Mouse (Mus musculus) limb, embryonic 15.5 days (tissue): ENCODE data around the gene 1700029F12Rik. TPM values are rescaled to one million over a fixed set of nuclear protein-coding genes. Genes with fewer than 3 reads are reported as not detected.

Experiments used
- ATAC-seq: fragments of 200-750 bp; cut with Nextera tagmentation; 2 replicates; pipeline ENCODE4 v1.8.0; 2017; ENCODE audit warnings: low read depth, moderate TSS enrichment; ENCODE audit not compliant: insufficient number of reproducible peaks, low FRiP score, low TSS enrichment
- H3K27ac ChIP-seq: fragments of 300-500 bp; sonication (generic); 2 replicates; pipeline ENCODE4 v1.5.1; 2015; ENCODE audit warnings: moderate library complexity, mild to moderate bottlenecking, inconsistent platforms
- H3K27me3 ChIP-seq: fragments of 300-500 bp; sonication (generic); 2 replicates; pipeline ENCODE4 v1.6.1; 2015; ENCODE audit warnings: inconsistent platforms
- H3K36me3 ChIP-seq: fragments of 300-500 bp; sonication (generic); 2 replicates; pipeline ENCODE4 v1.6.1; 2015; ENCODE audit warnings: inconsistent platforms
- H3K4me1 ChIP-seq: fragments of 300-500 bp; sonication (generic); 2 replicates; pipeline ENCODE4 v1.6.1; 2015; ENCODE audit warnings: inconsistent platforms
- H3K4me2 ChIP-seq: fragments of 300-500 bp; sonication (generic); 2 replicates; pipeline ENCODE4 v1.6.1; 2015; ENCODE audit warnings: mild to moderate bottlenecking, inconsistent platforms
- H3K4me3 ChIP-seq: fragments of 300-500 bp; sonication (generic); 2 replicates; pipeline ENCODE4 v1.5.1; 2015; ENCODE audit warnings: mild to moderate bottlenecking, inconsistent platforms
- H3K9ac ChIP-seq: fragments of 300-500 bp; sonication (generic); 2 replicates; pipeline ENCODE4 v1.6.1; 2015; ENCODE audit warnings: inconsistent platforms
- H3K9me3 ChIP-seq: fragments of 300-500 bp; sonication (generic); 2 replicates; pipeline ENCODE4 v1.6.1; 2016; ENCODE audit warnings: inconsistent platforms
- WGBS: fragments of 180-500 bp; shearing (Covaris S2); methylation state at CpG from one replicate; pipeline ENCODE4 v1.1.7; 2015; 5-methylcytosine and 5-hydroxymethylcytosine counted together
- polyA plus RNA-seq: library from polyadenylated mRNA; unstranded; fragments of >200 nt; fragmentation: Nextera tagmentation; extraction: Ambion mirVana; gene quantifications from 2 replicates; pipeline ENCODE4 v1.2.1, GENCODE M21; 2015

The 1700029F12Rik gene
- polyA plus RNA-seq, 1 experiment from 2014 or later = not detected

GRCm38 (mm10) chr13:96989129-96989528 is 45.0 kb downstream of the 1700029F12Rik start:
- Histone ChIP-seq H3K4me1 (peaks cover 6% of the 10 kb centered on the region; the same call in 1 of the 2 replicates), H3K36me3 (no peaks in the 10 kb centered on the region), H3K4me2 (no peak overlapping the region), H3K4me3 (no peak overlapping the region), H3K27me3 (no peaks in the 10 kb centered on the region), H3K9me3 (no peaks in the 10 kb centered on the region), H3K9ac (no peak overlapping the region), H3K27ac (no peak overlapping the region)
- ATAC-seq = no peak
- WGBS = 93% methylated on average over 16 of the region's 16 CpGs

- no peak overlapping the region for H3K4me2 ChIP-seq
- no peaks in the 10 kb centered on the region for H3K36me3 ChIP-seq
- H3K9me3 ChIP-seq = no peaks in the 10 kb centered on the region
- no peak overlapping the region for H3K27ac ChIP-seq
- H3K9ac ChIP-seq = no peak overlapping the region
- ATAC-seq = no peak
- no peaks in the 10 kb centered on the region for H3K27me3 ChIP-seq
- WGBS = 48% methylated on average over 12 of the region's 12 CpGs
- H3K4me3 ChIP-seq = no peak overlapping the region
- peaks cover 19% of the 10 kb centered on the region for H3K4me1 ChIP-seq
These were observed 48.4 kb downstream of the 1700029F12Rik start for GRCm38 (mm10) chr13:96985599-96986275.

- Histone ChIP-seq H3K9me3 (no peaks in the 10 kb centered on the region), H3K4me1 (peaks cover 19% of the 10 kb centered on the region), H3K4me2 (no peak overlapping the region), H3K4me3 (no peak overlapping the region), H3K9ac (no peak overlapping the region), H3K36me3 (no peaks in the 10 kb centered on the region), H3K27me3 (no peaks in the 10 kb centered on the region), H3K27ac (no peak overlapping the region)
- 73% methylated on average over 5 of the region's 5 CpGs for WGBS
- ATAC-seq = no peak
These were observed 49.5 kb downstream of the 1700029F12Rik start for GRCm38 (mm10) chr13:96984688-96985087.

- Histone ChIP-seq H3K9me3 (no peaks in the 10 kb centered on the region), H3K4me1 (peaks cover 19% of the 10 kb centered on the region), H3K9ac (no peak overlapping the region), H3K27ac (no peak overlapping the region), H3K4me3 (peak overlapping the region; percentile 3; the same call in 1 of the 2 replicates), H3K36me3 (no peaks in the 10 kb centered on the region), H3K4me2 (peak overlapping the region; percentile 25; the same call in 1 of the 2 replicates), H3K27me3 (no peaks in the 10 kb centered on the region)
- WGBS = 37% methylated on average over 26 of the region's 26 CpGs
- no peak for ATAC-seq
These were observed 50.7 kb downstream of the 1700029F12Rik start for GRCm38 (mm10) chr13:96983251-96984126.

GRCm38 (mm10) chr13:96980561-96980960 is 53.6 kb downstream of the 1700029F12Rik start:
- H3K9me3 ChIP-seq = no peaks in the 10 kb centered on the region
- H3K9ac ChIP-seq = no peak overlapping the region
- no peak overlapping the region for H3K27ac ChIP-seq
- no peaks in the 10 kb centered on the region for H3K27me3 ChIP-seq
- H3K4me3 ChIP-seq = no peak overlapping the region
- peaks cover 16% of the 10 kb centered on the region for H3K4me1 ChIP-seq
- H3K36me3 ChIP-seq = no peaks in the 10 kb centered on the region
- ATAC-seq = no peak
- H3K4me2 ChIP-seq = no peak overlapping the region

- Histone ChIP-seq H3K9ac (no peak overlapping the region), H3K4me3 (no peak overlapping the region), H3K9me3 (no peaks in the 10 kb centered on the region), H3K4me2 (no peak overlapping the region), H3K27me3 (no peaks in the 10 kb centered on the region), H3K27ac (no peak overlapping the region), H3K36me3 (no peaks in the 10 kb centered on the region), H3K4me1 (no peaks in the 10 kb centered on the region)
- 89% methylated on average over 6 of the region's 6 CpGs for WGBS
- no peak for ATAC-seq
These were observed 57.1 kb downstream of the 1700029F12Rik start for GRCm38 (mm10) chr13:96976986-96977595.

- no peak overlapping the region for H3K9ac ChIP-seq
- no peak for ATAC-seq
- H3K36me3 ChIP-seq = no peaks in the 10 kb centered on the region
- 91% methylated on average over 4 of the region's 4 CpGs for WGBS
- H3K4me3 ChIP-seq = no peak overlapping the region
- H3K27ac ChIP-seq = no peak overlapping the region
- H3K4me2 ChIP-seq = no peak overlapping the region
- H3K4me1 ChIP-seq = no peaks in the 10 kb centered on the region
- no peaks in the 10 kb centered on the region for H3K9me3 ChIP-seq
- no peaks in the 10 kb centered on the region for H3K27me3 ChIP-seq
These were observed 60.8 kb downstream of the 1700029F12Rik start for GRCm38 (mm10) chr13:96973318-96973717.

Other genes starting within 250 kb of the 1700029F12Rik start
- 0.36 and 0.40 TPM in 2 replicates for gene Gcnt4, start 109.7 kb downstream of the 1700029F12Rik start, polyA plus RNA-seq
- gene Fam169a, start 32.9 kb upstream of the 1700029F12Rik start, polyA plus RNA-seq = 1.2 and 1.6 TPM in 2 replicates
- gene Gm6169, start 64.9 kb upstream of the 1700029F12Rik start, polyA plus RNA-seq = 3.5 and 4.5 TPM in 2 replicates
- gene Gfm2, start 103.6 kb upstream of the 1700029F12Rik start, polyA plus RNA-seq = 25.9 and 26.9 TPM in 2 replicates
- 58.6 and 59.8 TPM in 2 replicates for gene Nsa2, start 103.6 kb upstream of the 1700029F12Rik start, polyA plus RNA-seq
- gene Hexb, start 164.0 kb upstream of the 1700029F12Rik start, polyA plus RNA-seq = 63.1 and 65.7 TPM in 2 replicates
- 6.1 and 10.4 TPM in 2 replicates for gene Enc1, start 206.7 kb upstream of the 1700029F12Rik start, polyA plus RNA-seq